Mouse (Mus musculus) midbrain, embryonic 16.5 days (tissue): ENCODE results near the gene Fpr1. TPM values are rescaled to one million over a fixed set of nuclear protein-coding genes. Genes with fewer than 3 reads are reported as not detected.

ENCODE experiments used
- ATAC-seq: fragments of 200-750 bp; cut with Nextera tagmentation; 2 replicates; pipeline ENCODE4 v1.8.0; 2017; ENCODE audit warnings: moderate TSS enrichment
- H3K27ac ChIP-seq: fragments of 300-500 bp; sonication (generic); 2 replicates; pipeline ENCODE4 v1.5.1; 2014; ENCODE audit warnings: mild to moderate bottlenecking, low read length, mixed read lengths
- H3K27me3 ChIP-seq: fragments of 300-500 bp; sonication (generic); 2 replicates; pipeline ENCODE4 v1.6.1; 2014; ENCODE audit warnings: low read depth, low read length, mixed read lengths; ENCODE audit not compliant: control insufficient read depth, insufficient read depth
- H3K36me3 ChIP-seq: fragments of 300-500 bp; sonication (generic); 2 replicates; pipeline ENCODE4 v1.6.1; 2014; ENCODE audit warnings: mild to moderate bottlenecking, low read length, moderate library complexity, mixed read lengths; ENCODE audit not compliant: control insufficient read depth, insufficient read depth
- H3K4me1 ChIP-seq: fragments of 300-500 bp; sonication (generic); 2 replicates; pipeline ENCODE4 v1.6.1; 2014; ENCODE audit warnings: mild to moderate bottlenecking, low read length, mixed read lengths; ENCODE audit not compliant: control insufficient read depth, insufficient read depth
- H3K4me2 ChIP-seq: fragments of 300-500 bp; sonication (generic); 2 replicates; pipeline ENCODE4 v1.6.1; 2014; ENCODE audit warnings: mild to moderate bottlenecking, low read length, mixed read lengths
- H3K4me3 ChIP-seq: fragments of 300-500 bp; sonication (generic); 2 replicates; pipeline ENCODE4 v1.5.1; 2014; ENCODE audit warnings: low read depth, mild to moderate bottlenecking, low read length, moderate library complexity, mixed read lengths
- H3K9ac ChIP-seq: fragments of 300-500 bp; sonication (generic); 2 replicates; pipeline ENCODE4 v1.6.1; 2014; ENCODE audit warnings: low read depth, low read length, mixed read lengths
- H3K9me3 ChIP-seq: fragments of 300-500 bp; sonication (generic); replicated peaks from 2 replicates; pipeline ENCODE4 v1.6.1; 2014; ENCODE audit warnings: mild to moderate bottlenecking, low read length, mixed read lengths; ENCODE audit not compliant: control insufficient read depth, poor library complexity, severe bottlenecking
- whole genome bisulfite sequencing: fragments of 180-500 bp; shearing (Covaris S2); extraction: QIAGEN DNeasy Blood & Tissue Kit; methylation state at CpG from one replicate; pipeline ENCODE4 v1.1.7; 2014; 5-methylcytosine and 5-hydroxymethylcytosine counted together
- microRNA counts: library from miRNA; unstranded; fragments of <30 nt; microRNA quantifications from one replicate; lab custom pipeline; 2016
- microRNA-seq: library from miRNA; unstranded; fragments of <30 nt; microRNA quantifications from one replicate; pipeline ENCODE4, GENCODE M21; 2017
- polyA plus RNA-seq: library from polyadenylated mRNA; unstranded; fragments of >200 nt; fragmentation: Nextera tagmentation; extraction: Ambion mirVana; gene quantifications from 2 replicates; pipeline ENCODE4 v1.2.1, GENCODE M21; 2015

Fpr1 gene
- polyA plus RNA-seq, 1 experiment from 2014 or later = 0.18 TPM

GRCm38 (mm10) chr17:17829052-17829785, 54.5 kb downstream of the Fpr1 start:
- Histone ChIP-seq H3K9me3 (no peaks in the 10 kb centered on the region), H3K4me2 (peak overlapping the region; percentile 92), H3K4me1 (peaks cover 45% of the 10 kb centered on the region), H3K4me3 (peak overlapping the region; percentile 97), H3K9ac (peak overlapping the region; percentile 100), H3K36me3 (no peaks in the 10 kb centered on the region; the same call in 1 of the 2 replicates), H3K27ac (peak overlapping the region; percentile 100), H3K27me3 (no peaks in the 10 kb centered on the region)
- no peak for ATAC-seq
- WGBS = 1% methylated on average over 6 of the region's 6 CpGs

GRCm38 (mm10) chr17:17828191-17828981, 55.4 kb downstream of the Fpr1 start:
- H3K4me1 ChIP-seq = peaks cover 37% of the 10 kb centered on the region
- H3K4me2 ChIP-seq = peak overlapping the region; percentile 92
- H3K36me3 ChIP-seq = no peaks in the 10 kb centered on the region; the same call in 1 of the 2 replicates
- peak overlapping the region; percentile 100 for H3K9ac ChIP-seq
- peak; percentile 33 for ATAC-seq
- under 1% methylated on average over 12 of the region's 15 CpGs for WGBS
- peak overlapping the region; percentile 97 for H3K4me3 ChIP-seq
- H3K27ac ChIP-seq = peak overlapping the region; percentile 100
- no peaks in the 10 kb centered on the region for H3K27me3 ChIP-seq
- H3K9me3 ChIP-seq = no peaks in the 10 kb centered on the region

- H3K4me1 ChIP-seq = peaks cover 34% of the 10 kb centered on the region
- H3K27me3 ChIP-seq = no peaks in the 10 kb centered on the region
- WGBS = 0% methylated on average over 13 of the region's 13 CpGs
Measured at GRCm38 (mm10) chr17:17827658-17828190, 56.0 kb downstream of the Fpr1 start.

GRCm38 (mm10) chr17:17826751-17827657, 56.7 kb downstream of the Fpr1 start, which contains the start of gene Spaca6:
TSS of gene Spaca6 (plus strand) at chr17:17827158.
- ATAC-seq = peak; percentile 87
- Histone ChIP-seq H3K4me3 (peak within 1 kb of the TSS; percentile 97), H3K4me1 (peaks cover 28% of the 10 kb centered on the region), H3K27ac (peak within 1 kb of the TSS; percentile 100), H3K27me3 (no peaks in the 10 kb centered on the region), H3K9ac (peak within 1 kb of the TSS; percentile 100), H3K4me2 (peak within 1 kb of the TSS; percentile 92), H3K36me3 (no peaks in the 10 kb centered on the region), H3K9me3 (no peaks in the 10 kb centered on the region)
- WGBS = under 1% methylated on average over 37 of the region's 42 CpGs

More at GRCm38 (mm10) chr17:17827658-17828190, 56.0 kb downstream of the Fpr1 start:
- Histone ChIP-seq H3K27ac (peak overlapping the region; percentile 100), H3K9me3 (no peaks in the 10 kb centered on the region), H3K36me3 (no peaks in the 10 kb centered on the region; the same call in 1 of the 2 replicates), H3K9ac (peak overlapping the region; percentile 100), H3K4me2 (peak overlapping the region; percentile 92), H3K4me3 (peak overlapping the region; percentile 97)
- ATAC-seq = peak; percentile 15

MicroRNAs within 50 kb of the gene (microRNA counts, 519-probe panel; counts per million panel counts)
- 3,657 counts per million, percentile 96 among the panel's probes with 10 or more counts for microRNA mmu-let-7e (lab: Ali Mortazavi, UCI)
- microRNA mmu-miR-125a-3p (lab: Ali Mortazavi, UCI) = 2,634 counts per million, percentile 78 among the panel's probes with 10 or more counts
- microRNA mmu-miR-125a-5p (lab: Ali Mortazavi, UCI) = 4,116 counts per million, percentile 99 among the panel's probes with 10 or more counts
- microRNA mmu-miR-99b (lab: Ali Mortazavi, UCI) = 3,185 counts per million, percentile 90 among the panel's probes with 10 or more counts

Small RNA genes lying within 50 kb of the gene (microRNA-seq; reads per million reads assigned to microRNA genes)
- not detected for gene Gm25927
- gene Mir125a = 6,399 reads per million, percentile 93 among the genes with 10 or more reads in this experiment
- gene Mir99b = 26,247 reads per million, percentile 98 among the genes with 10 or more reads in this experiment
- gene Mirlet7e = not detected

Other genes with a start within 250 kb of the Fpr1 start
- gene Vmn2r90, start 180.2 kb downstream of the Fpr1 start, polyA plus RNA-seq = not detected in 2 replicates
- 25.7 and 26.6 TPM in 2 replicates for gene Spaca6, start 56.8 kb downstream of the Fpr1 start, polyA plus RNA-seq
- gene Has1, start 28.7 kb downstream of the Fpr1 start, polyA plus RNA-seq = 0.98 and 1.3 TPM in 2 replicates
- 0.23 TPM in 1 of 2 replicates, not detected in the other for gene Fpr2, start 3.9 kb upstream of the Fpr1 start, polyA plus RNA-seq
- gene Fpr3, start 3.9 kb upstream of the Fpr1 start, polyA plus RNA-seq = not detected in 2 replicates
- not detected in 2 replicates for gene Fpr-rs4, start 137.8 kb upstream of the Fpr1 start, polyA plus RNA-seq
- not detected in 2 replicates for gene Vmn2r124, start 165.5 kb upstream of the Fpr1 start, polyA plus RNA-seq
- gene Vmn2r91, start 201.1 kb upstream of the Fpr1 start, polyA plus RNA-seq = not detected in 2 replicates